Mouse (Mus musculus) skeletal muscle tissue, postnatal 0 days (tissue): ENCODE data around the gene Zfp872. TPM values are rescaled to one million over a fixed set of nuclear protein-coding genes. Genes with fewer than 3 reads are reported as not detected.

Experiments used
- polyA plus RNA-seq: library from polyadenylated mRNA; unstranded; fragments of >200 nt; fragmentation: Nextera tagmentation; extraction: Ambion mirVana; gene quantifications from 2 replicates; pipeline ENCODE4 v1.2.1, GENCODE M21; 2015

Zfp872 gene
- polyA plus RNA-seq = 0.22 TPM in 1 of 2 replicates, not detected in the other

GRCm38 (mm10) chr9:22188025-22188611, at the start of gene Zfp872:
Zfp872 (plus strand) TSS chr9:22188090.

GRCm38 (mm10) chr9:22156497-22157245, 31.2 kb upstream of the Zfp872 start, which contains the start of gene Pigyl:
Pigyl (plus strand) TSS chr9:22156846.

GRCm38 (mm10) chr9:22225581-22226388, 37.9 kb downstream of the Zfp872 start, which contains the start of gene Zfp809:
Zfp809 (plus strand) TSS chr9:22225714.

Other genes with a start within 250 kb of the Zfp872 start
- 2.1 and 2.6 TPM in 2 replicates for gene Swsap1, start 232.3 kb upstream of the Zfp872 start, polyA plus RNA-seq
- 8.0 and 9.8 TPM in 2 replicates for gene Epor, start 224.6 kb upstream of the Zfp872 start, polyA plus RNA-seq
- gene Rgl3, start 198.6 kb upstream of the Zfp872 start, polyA plus RNA-seq = 0.27 TPM in 2 replicates
- gene Ccdc151, start 185.5 kb upstream of the Zfp872 start, polyA plus RNA-seq = 0.09 and 0.12 TPM in 2 replicates
- gene Prkcsh, start 185.3 kb upstream of the Zfp872 start, polyA plus RNA-seq = 28.7 and 37.6 TPM in 2 replicates
- not detected in 2 replicates for gene Elavl3, start 136.1 kb upstream of the Zfp872 start, polyA plus RNA-seq
- gene Gm49318, start 116.8 kb upstream of the Zfp872 start, polyA plus RNA-seq = not detected in 2 replicates
- 3.8 and 4.5 TPM in 2 replicates for gene Zfp653, start 116.7 kb upstream of the Zfp872 start, polyA plus RNA-seq
- 40.4 and 43.4 TPM in 2 replicates for gene Ecsit, start 102.7 kb upstream of the Zfp872 start, polyA plus RNA-seq
- gene Cnn1, start 88.9 kb upstream of the Zfp872 start, polyA plus RNA-seq = 8.7 and 11.2 TPM in 2 replicates
- 69.6 and 81.4 TPM in 2 replicates for gene Elof1, start 70.9 kb upstream of the Zfp872 start, polyA plus RNA-seq
- 1.6 and 22.5 TPM in 2 replicates for gene Acp5, start 52.4 kb upstream of the Zfp872 start, polyA plus RNA-seq
- gene Pigyl, start 31.2 kb upstream of the Zfp872 start, polyA plus RNA-seq = 65.1 and 66.3 TPM in 2 replicates
- 6.9 and 7.2 TPM in 2 replicates for gene Zfp809, start 37.6 kb downstream of the Zfp872 start, polyA plus RNA-seq
- gene Zfp599, start 71.8 kb downstream of the Zfp872 start, polyA plus RNA-seq = 0.19 and 0.24 TPM in 2 replicates
- 3.2 and 3.8 TPM in 2 replicates for gene Zfp810, start 119.6 kb downstream of the Zfp872 start, polyA plus RNA-seq
- 6.7 and 8.2 TPM in 2 replicates for gene Anln, start 201.1 kb downstream of the Zfp872 start, polyA plus RNA-seq
- gene 9530077C05Rik, start 223.4 kb downstream of the Zfp872 start, polyA plus RNA-seq = 1.2 and 1.6 TPM in 2 replicates